10 mouse cellular contexts compared by ENCODE assay signal in the genomic region with DNA sequence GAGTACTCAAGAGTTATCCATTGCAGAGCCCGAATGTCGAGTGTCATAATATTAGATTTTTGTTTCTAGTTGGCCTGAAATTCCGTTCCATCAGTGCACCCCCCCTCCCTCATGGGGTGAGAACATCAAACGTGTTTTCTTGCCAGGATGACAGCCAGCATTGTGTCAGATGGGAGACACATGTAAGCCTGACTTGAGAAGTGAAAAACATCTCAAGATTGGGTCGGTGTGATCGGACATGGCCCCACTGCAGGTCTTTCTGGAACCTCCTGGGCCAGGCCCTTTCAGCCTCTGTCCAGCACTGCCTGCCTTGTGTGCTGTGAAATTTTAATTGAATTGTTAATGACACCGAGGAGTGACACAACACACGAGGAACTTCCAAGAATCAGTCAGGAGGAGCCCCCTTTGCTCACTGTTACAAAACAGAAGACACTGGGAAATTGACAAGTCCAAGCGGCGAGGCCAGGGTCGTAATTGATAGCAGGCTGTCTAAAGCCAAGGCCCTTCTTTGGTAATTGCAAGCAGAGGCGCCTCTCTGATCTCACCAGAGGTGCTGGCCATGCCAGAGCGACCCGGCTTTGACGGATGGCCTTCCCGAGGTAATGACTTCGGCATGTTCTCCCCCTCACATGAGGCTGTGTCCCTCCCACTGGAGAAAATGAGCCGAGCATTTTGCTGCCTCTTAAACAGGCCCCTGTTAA.
A peak's percentile ranks its signal among the peaks of the same experiment; 100 is the strongest.
DNase-seq lines count a peak whose midpoint lies in the region; ATAC-seq and TF ChIP-seq lines count a peak whose summit lies in the region.
"Had no signal": no experiment of that assay in that cellular context is flagged by ENCODE, and none has a peak within 500 bp of the region (broad histone marks: within the 10 kb centered on the region; RNA-seq: fewer than 3 reads in every experiment).

No protein-coding gene starts in this region.

- no peak overlapping the region for H3K4me3 ChIP-seq in kidney, postnatal 0 days (replicated peaks; ENCODE audit: low read depth, low read length)
- no peak overlapping the region for H3K4me3 ChIP-seq in embryonic facial prominence, embryonic 13.5 days
- no peak overlapping the region for H3K4me3 ChIP-seq in intestine, embryonic 16.5 days (ENCODE audit: low read length)
- H3K4me3 ChIP-seq: megakaryocyte, embryonic 14.5 days had no signal

- H3K9ac ChIP-seq in kidney, postnatal 0 days (ENCODE audit: low read depth, low read length) = no peak overlapping the region
- no peak overlapping the region for H3K9ac ChIP-seq in embryonic facial prominence, embryonic 13.5 days
- no peak overlapping the region for H3K9ac ChIP-seq in intestine, embryonic 16.5 days (ENCODE audit: low read depth, low read length)

- TF ChIP-seq CTCF in kidney, postnatal 0 days (IDR thresholded peaks at IDR 0.05; ENCODE audit: low read depth) = no peak

- 31% methylated on average over 18 of the region's 18 CpGs for WGBS in kidney, postnatal 0 days
- WGBS in embryonic facial prominence, embryonic 13.5 days = 14% methylated on average over 18 of the region's 18 CpGs
- 45% methylated on average over 18 of the region's 18 CpGs for WGBS in intestine, embryonic 16.5 days

- no peak overlapping the region for H3K27ac ChIP-seq in kidney, postnatal 0 days
- no peak overlapping the region for H3K27ac ChIP-seq in embryonic facial prominence, embryonic 13.5 days
- H3K27ac ChIP-seq in intestine, embryonic 16.5 days (ENCODE audit: low read length) = no peak overlapping the region

- no peak overlapping the region for H3K4me2 ChIP-seq in kidney, postnatal 0 days (ENCODE audit: low read length)
- H3K4me2 ChIP-seq in embryonic facial prominence, embryonic 13.5 days = peak overlapping the region; percentile 39; the same call in 1 of the 2 replicates
- H3K4me2 ChIP-seq in intestine, embryonic 16.5 days (ENCODE audit: low read depth, low read length) = no peak overlapping the region

- no peaks in the 10 kb centered on the region for H3K36me3 ChIP-seq in kidney, postnatal 0 days (ENCODE audit: insufficient read depth, low read length)
- H3K36me3 ChIP-seq in embryonic facial prominence, embryonic 13.5 days = no peaks in the 10 kb centered on the region
- H3K36me3 ChIP-seq in intestine, embryonic 16.5 days (ENCODE audit: control insufficient read depth, insufficient read depth, low read length) = no peaks in the 10 kb centered on the region
- H3K36me3 ChIP-seq: G1E had no signal

- no peaks in the 10 kb centered on the region for H3K9me3 ChIP-seq in kidney, postnatal 0 days (replicated peaks; ENCODE audit: low read length)
- H3K9me3 ChIP-seq in embryonic facial prominence, embryonic 13.5 days = no peaks in the 10 kb centered on the region
- no peaks in the 10 kb centered on the region; the same call in 1 of the 2 replicates for H3K9me3 ChIP-seq in intestine, embryonic 16.5 days (ENCODE audit: control insufficient read depth, low read length)
- H3K9me3 ChIP-seq: G1E; megakaryocyte, embryonic 14.5 days had no signal

- H3K27me3 ChIP-seq in kidney, postnatal 0 days (ENCODE audit: insufficient read depth, low read length) = no peaks in the 10 kb centered on the region
- no peaks in the 10 kb centered on the region for H3K27me3 ChIP-seq in embryonic facial prominence, embryonic 13.5 days
- H3K27me3 ChIP-seq in intestine, embryonic 16.5 days (replicated peaks; ENCODE audit: control insufficient read depth, insufficient read depth, low read length) = no peaks in the 10 kb centered on the region
- H3K27me3 ChIP-seq: megakaryocyte, embryonic 14.5 days had no signal

- peak; percentile 65 for DNase-seq in kidney, postnatal 0 days (ENCODE audit: low spot score)
- no peak for DNase-seq in kidney, adult 11 months
- peak; percentile 35 for DNase-seq in ovary, postnatal 10 days (ENCODE audit: low spot score)
- DNase-seq in cerebellum, adult 11-12 months = no peak
- DNase-seq in testis, postnatal 10 days (ENCODE audit: low spot score) = no peak

- H3K4me1 ChIP-seq in kidney, postnatal 0 days (replicated peaks; ENCODE audit: insufficient read depth, low read length) = 0 out of 2 replicates have a peak, but pooled peaks cover 7% of the 10 kb centered on the region
- peaks cover 35% of the 10 kb centered on the region for H3K4me1 ChIP-seq in embryonic facial prominence, embryonic 13.5 days
- peaks cover 10% of the 10 kb centered on the region; the same call in 1 of the 2 replicates for H3K4me1 ChIP-seq in intestine, embryonic 16.5 days (ENCODE audit: control insufficient read depth, insufficient read depth, low read length)

- ATAC-seq in kidney, postnatal 0 days (replicated peaks; ENCODE audit: low FRiP score, low read depth) = no peak
- ATAC-seq in embryonic facial prominence, embryonic 13.5 days (ENCODE audit: insufficient number of reproducible peaks, insufficient read depth, low FRiP score, low TSS enrichment, low read depth) = no peak
- ATAC-seq in intestine, embryonic 16.5 days = peak; percentile 28; the same call in 1 of the 2 replicates
- no peak for ATAC-seq in megakaryocyte, adult 5-6 weeks (ENCODE audit: poor library complexity, severe bottlenecking)

Comparison
In these comparisons a context has a peak if more than half of its experiments do, and no peak if none do; other contexts are left out.
1. DNase-seq: peak in kidney, postnatal 0 days (single experiment) and ovary, postnatal 10 days (single experiment); none in kidney, adult 11 months (single experiment), cerebellum, adult 11-12 months (single experiment) and testis, postnatal 10 days (single experiment).